Mouse (Mus musculus) right cerebral cortex, postnatal 10 days (tissue): ENCODE measurements around the gene Ferd3l.

Source experiments
- DNase-seq, 2 experiments: peaks; one replicate each; pipeline ENCODE4 v3.0.0; 2021; ENCODE audit warnings: low spot score in 2 of 2

Gene Ferd3l

DNA sequence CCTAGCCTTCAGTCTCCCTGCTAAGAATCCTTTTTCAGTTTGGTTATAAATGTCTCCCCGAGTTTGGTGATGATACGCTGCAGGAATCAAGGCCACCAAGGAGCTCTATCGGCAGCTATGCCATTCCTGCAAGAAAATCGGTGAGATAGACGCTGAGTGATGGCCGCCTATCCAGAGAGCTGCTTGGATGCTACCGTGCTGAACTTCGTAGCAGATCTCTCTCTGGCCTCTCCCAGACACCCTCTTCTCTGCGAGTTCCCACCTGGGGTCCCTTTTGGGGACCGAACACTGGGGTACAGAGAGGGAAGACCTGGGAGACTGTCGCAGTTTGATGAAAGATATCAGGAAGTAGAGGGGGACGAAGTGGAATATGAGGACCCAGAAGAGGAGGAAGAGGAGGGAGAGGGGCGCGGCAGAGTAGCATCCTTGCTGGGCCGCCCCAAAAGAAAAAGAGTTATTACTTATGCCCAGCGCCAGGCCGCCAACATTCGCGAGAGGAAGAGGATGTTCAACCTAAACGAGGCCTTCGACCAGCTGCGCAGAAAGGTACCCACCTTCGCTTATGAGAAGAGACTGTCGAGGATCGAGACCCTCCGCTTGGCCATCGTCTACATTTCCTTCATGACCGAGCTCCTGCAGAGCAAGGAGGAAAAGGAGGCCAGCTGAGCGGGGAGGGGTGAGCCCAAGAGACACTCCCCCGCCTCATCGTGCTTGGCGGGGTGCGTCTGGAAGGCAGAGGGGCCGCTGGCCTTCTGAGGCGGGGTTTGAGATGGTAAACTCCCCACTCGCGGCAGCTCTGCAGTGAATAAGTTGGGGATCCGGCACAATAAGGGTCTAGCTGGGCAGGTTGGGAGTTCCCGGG lies at the start of gene Ferd3l:
Gene Ferd3l (plus strand): TSS at position 95 of the 862 bp plus-strand sequence.
- no peak for DNase-seq

DNA sequence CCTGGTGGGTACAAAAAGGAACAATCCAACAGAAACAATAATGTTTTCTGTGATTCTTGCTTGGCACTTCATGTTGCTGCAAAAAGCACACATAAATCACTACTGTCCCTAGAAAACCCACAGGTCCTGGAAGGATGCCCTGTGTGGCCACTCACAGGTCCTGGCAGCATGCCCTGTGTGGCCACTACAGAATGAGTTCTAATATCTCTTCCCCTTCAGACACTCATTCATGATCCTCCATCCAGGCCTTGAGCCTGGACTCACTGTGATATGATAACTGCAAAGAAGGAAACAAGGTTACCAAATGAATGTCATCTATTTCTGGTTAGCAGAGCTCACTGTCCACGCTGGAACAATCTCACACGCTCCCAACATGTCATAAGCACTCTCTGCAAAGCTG lies 34.3 kb upstream of the Ferd3l start:
- DNase-seq, result peak in 1 of 2 experiments; percentile 18

DNA sequence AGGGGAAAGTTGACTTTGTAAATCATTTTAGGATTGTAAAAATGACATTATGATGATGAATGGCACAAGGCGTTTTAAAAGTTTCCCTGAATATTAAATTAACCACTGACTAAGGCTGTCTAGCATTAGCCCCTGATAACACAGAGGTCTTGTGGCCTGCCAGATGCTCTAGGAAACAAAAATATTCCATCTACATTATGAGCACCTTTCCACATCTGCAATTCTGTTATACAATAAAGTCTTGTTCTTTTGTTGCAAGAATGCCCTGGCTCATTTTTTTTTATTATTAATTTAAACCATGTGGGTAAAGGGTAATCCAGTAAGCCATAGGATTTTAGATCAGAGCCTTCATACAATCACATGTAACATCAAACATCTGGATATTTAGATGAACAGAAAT lies 33.6 kb upstream of the Ferd3l start:
- no peak for DNase-seq

DNA sequence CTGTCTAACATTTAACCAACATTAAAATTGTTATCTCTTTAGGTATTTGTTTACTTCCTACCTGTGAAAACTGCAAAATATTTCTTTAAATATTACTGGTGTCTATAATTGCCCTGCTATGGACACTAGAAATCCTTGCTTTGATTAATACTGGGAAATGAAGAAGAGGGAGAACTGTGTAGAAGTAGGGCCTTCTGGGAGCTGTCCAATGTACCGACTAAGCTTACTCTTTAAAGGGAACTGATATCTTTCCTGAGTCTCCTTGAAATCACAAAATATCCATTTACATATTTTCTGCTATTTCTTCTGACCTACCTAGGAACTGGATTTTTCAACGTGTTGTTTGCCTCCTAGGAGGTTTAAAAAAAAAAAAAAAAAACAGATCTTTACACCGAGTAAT lies 1.5 kb upstream of the Ferd3l start:
- no peak for DNase-seq

DNA sequence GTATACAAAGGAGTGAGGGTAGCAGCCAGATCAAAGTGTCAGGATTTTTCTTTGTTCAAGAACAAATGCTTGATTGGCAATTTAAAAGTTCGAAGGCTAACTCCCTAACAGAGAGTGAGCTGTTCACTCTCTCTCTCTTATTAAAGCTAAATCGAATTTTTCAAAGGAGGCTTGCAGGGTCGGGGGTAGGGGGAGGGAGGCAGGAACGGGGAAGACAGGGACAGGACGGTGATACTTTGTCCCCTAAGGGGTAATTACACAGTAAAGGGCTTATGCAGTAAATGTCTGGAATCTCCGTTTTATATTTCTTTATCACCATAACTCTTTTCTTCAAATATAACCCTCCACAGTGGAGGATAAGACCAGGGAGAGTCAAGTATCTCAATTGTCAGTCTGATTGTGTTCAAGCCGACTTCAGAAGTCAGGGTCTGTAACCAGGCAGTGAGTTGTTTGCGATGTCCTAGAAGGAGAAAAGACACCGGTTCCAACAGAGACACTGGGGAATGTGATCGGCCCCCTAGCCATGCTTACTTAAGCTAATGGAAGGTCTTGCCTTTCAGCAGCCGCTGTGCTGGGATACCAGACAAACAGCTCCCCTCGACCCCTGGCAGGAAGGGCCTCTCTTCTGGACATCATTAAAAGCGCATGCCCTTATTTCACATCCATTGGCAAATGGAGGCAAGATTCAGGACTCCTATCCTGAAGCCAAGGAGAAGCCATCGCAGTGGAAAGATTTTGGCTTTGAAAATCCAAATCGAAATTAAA lies 709 bp upstream of the Ferd3l start:
- DNase-seq, result no peak

DNA sequence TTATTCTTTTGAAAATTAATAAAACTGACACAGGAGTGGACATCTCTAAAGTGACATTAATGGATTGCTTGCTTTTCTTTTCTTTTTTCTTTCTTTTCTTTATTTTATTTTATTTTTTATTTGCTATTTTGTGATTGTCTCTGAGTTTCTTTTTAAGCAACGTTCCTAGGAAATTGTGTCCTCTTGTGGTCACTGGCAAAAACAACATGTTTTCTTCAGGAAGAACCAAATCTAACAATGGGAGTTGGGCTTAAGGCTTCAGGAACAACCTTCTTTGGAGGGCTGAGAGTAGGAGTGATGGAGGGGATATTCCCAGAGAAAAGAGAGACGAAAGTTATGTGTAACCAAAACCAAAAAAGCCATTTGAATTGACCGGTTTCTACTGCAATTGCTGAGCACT lies 24.6 kb downstream of the Ferd3l start:
- DNase-seq, result no peak

DNA sequence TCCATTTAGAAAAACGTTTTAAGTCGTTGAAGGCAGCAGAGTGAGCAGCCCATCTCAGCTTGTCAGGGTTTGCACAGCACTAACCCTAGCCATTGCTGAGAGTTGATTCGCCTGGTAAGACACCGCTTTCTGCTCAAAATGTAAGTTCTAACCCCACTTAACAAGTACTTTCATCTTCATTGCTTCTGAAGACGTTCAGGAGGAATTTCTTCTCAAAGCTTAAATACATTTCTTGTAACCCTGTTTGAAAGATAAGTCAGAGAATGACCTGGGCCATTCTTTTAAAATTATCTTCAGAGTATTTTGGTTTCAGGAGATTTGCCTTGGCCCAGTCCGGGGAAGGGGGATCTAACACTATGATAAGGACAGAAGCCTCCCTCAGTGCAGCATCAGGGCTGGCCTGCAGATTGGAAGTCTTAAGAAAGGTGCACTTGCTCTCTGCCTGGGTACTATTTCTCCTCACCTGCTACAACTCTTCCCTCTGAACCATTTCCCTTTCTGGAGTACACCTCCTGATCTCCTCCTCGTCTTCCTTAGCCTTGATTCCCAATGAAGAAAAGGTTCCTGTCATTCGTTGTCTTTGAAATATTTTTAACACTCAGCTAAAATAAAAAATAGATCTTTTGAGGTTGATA lies 26.8 kb downstream of the Ferd3l start:
- no peak for DNase-seq

DNA sequence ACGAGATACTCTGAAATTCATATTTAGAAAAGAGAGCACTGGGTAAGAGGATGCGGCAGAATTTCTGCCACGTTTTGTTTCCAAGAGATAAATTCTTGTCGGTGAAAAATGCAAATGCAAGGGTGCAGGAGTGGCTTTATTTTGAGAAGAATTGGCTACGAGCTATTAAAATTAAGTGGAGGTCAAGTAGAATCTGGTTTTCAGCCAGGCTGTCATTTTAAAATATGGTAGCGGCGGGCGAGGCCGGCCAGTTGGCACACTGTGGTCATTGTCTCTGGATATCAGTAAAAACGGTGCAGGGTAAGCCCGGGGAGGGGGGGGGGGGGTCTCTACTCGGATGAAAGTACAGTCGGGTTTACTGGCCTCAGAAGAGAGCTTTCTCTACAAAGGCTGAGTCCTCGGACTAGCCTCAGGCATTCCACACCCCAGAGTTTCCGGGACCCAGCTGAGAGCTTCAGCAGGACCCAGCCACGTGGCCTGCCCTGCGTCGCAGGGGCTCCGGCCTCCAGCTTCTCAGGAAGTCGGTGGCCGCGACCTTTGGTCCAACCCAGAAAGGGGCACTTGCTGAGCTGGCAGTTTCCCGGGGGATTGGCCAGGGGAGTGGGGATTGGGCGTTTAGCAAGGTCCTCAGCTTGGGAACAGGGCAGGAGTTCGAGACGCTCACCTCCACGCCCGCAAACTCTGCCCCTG lies 27.5 kb downstream of the Ferd3l start:
- no peak for DNase-seq

DNA sequence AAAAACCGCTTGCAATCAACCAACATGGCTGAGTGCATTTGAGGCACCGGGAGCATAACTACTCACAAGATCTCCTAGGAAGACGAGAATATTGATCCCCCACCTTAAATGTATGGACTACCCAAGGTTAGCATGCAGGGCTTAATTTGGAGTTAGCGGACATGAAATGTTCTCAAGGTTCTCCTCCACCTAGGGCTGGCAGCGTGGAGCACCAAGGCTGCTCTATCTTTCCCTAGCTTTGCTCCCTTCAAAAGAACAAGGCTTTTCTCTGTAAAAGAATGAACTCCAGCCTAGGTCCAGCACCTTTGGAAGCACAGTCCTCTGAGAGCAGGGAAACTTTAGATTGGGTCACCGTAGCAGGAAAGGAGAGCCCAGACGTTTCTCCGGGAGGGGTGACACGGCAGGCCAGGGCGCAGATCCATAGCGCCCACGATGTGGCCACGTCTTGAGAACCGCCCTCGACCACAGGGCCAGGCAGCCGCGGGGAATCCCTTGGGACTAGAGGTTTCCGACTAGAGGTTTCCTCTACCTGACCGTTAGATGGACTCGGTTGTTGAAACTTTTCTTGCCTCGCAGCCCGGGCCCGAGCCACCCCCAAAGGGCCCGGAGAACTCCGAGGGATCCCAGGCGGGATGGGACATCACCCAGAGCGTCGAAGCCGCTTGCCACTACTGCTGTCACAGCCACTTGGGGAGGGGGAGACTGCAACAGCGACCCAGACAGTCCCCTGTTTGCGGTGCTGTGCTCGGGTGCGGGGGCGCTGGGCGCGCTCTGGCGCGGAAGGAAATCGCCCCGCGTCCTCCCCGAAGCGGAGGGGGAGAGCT lies 28.6 kb downstream of the Ferd3l start:
- no peak for DNase-seq

DNA sequence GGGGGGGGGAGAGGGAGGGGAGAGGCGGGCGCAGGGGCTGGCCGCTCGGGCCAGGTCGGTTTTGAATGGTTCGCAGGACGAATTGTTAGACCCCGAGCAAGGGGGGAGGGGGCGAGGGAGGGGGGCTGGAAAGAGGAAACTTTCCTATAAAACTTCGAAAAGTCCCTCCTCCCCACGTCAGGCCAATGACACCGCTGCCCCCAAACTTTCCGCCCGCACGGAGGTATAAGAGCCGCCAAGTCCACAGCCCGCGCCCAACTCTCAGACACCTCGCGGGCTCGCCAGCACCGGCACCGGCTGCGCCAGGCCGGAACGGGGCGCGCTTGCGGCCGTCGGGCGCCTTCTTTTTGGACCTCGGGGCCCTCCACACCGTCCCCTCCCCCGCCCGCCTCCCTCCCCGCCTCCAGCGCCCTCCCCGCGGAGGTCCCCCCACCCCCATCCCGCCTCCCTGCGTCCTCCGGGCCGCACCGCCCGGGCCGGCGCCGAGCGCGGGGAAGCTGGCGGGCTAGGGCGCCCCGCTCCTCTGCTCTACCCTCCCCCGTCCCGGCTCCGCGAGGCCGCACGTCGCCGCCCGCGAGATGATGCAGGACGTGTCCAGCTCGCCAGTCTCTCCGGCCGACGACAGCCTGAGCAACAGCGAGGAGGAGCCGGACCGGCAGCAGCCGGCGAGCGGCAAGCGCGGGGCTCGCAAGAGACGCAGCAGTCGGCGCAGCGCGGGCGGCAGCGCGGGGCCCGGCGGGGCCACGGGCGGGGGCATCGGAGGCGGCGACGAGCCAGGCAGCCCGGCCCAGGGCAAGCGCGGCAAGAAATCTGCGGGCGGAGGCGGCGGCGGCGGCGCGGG lies 29.4 kb downstream of the Ferd3l start, which contains the start of gene Twist1:
Gene Twist1 (plus strand): TSS at position 272 of the 841 bp plus-strand sequence.
- DNase-seq, result no peak

DNA sequence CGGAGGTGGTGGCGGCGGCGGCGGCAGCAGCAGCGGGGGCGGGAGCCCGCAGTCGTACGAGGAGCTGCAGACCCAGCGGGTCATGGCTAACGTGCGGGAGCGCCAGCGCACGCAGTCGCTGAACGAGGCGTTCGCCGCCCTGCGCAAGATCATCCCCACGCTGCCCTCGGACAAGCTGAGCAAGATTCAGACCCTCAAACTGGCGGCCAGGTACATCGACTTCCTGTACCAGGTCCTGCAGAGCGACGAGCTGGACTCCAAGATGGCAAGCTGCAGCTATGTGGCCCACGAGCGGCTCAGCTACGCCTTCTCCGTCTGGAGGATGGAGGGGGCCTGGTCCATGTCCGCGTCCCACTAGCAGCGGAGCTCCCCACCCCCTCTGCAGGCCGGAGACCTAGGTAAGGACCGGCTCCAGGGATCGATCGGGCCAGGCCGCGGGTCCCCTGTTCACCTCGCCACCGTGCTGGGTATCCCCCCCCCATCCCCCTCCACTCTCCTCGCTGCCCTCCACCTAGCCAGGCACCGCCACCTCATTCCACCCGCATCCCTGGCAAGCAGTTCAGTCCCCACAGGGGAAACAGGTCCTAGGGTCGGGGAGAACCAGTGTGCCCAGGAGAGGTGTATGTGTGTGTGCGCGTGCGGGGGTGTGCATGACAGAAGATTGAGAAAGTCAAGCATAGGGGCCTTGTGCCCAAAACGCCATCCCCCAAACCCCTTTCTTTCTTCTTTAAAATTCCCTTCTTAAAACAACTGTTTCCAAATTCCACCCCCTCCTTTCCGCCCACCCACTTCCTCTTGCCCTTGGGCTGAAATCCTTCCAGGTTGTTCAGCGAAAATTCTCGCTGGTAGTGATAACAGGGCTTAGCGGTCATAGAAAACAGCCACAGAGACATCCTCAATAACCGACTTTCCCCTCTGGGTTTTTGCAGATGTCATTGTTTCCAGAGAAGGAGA lies 30.3 kb downstream of the Ferd3l start:
- DNase-seq, result no peak

DNA sequence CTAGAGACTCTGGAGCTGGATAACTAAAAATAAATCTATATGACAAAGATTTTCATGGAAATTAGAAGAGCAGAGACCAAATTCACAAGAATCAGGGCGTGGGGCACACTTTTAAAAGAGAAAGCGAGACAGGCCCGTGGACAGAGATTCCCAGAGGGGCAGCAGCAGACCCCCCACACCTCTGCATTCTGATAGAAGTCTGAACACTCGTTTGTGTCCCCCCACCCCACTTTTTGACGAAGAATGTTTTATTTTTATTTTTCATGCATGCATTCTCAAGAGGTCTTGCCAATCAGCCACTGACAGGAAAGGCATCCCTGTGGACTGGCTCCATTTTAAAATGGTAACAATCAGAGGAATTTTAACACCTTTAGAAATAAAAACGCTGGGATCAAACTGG lies 31.0 kb downstream of the Ferd3l start:
- no peak for DNase-seq

DNA sequence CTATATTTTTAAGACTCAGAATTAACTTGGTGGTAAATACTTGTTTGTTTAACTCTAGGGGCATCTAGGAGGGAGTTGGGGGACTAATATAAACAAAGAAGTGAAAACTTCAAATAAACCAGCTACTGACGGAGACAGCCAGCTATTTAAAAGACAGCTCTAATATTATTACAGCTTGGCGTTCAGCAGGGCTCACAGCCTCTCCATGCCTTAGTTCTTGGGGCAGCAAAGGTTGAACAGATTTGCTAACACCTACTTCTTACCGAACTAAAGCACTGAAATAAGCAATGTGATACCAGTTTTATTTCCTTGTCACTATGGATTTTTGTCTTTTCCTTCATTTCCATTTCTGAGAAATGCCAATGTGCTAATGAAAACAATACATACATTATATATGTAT lies 31.6 kb downstream of the Ferd3l start:
- no peak for DNase-seq

DNA sequence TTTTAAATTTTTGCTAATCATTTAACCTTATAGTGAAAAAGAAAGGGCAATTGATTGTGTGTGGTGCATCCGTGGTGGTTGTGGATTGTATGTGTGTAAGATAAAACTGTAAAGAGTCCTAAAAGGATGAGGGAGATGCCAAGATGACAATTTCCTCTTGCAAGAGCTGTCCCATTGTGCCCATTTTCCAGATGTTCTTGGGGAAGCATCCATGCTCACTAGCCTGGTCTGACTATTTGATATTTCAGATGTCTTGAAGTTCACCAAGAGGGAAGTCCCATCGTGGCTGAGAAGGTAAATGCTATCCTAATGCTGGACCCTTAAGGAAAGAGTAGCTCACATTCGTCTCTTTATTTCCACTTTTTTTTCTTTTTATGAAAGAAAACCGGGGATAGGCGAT lies 32.8 kb downstream of the Ferd3l start:
- no peak for DNase-seq

DNA sequence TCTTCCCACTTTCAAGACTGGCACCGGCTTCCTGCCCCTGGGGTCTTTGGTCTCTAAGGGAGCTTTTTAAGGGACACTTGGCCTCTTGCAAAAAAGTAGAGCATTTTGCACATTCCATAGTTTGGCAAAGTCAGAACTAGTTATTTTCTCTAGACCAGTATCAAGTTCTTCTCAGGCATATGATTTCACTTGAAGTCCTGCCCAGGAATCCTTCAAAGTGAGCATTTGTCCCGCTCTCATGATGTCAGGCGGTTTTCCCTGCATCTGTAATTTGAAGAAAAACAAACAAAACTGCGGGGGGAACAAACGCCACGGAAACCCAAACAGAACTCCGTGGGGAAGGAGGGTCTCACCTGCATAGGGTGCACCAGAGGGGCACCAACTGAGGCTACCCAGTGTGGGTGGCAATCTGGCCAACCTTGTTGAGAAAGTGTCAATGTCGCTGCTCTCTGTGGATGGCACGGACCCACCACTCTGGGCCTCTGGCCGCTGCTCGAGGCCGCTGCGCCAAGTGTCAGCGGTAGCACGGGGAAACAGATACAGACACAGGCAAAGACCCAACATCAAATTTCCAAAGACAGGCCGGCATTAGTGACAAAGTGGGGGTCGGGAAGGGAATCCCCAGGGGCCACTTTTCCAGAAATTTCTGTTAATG lies 34.0 kb downstream of the Ferd3l start:
- DNase-seq, result no peak

DNA sequence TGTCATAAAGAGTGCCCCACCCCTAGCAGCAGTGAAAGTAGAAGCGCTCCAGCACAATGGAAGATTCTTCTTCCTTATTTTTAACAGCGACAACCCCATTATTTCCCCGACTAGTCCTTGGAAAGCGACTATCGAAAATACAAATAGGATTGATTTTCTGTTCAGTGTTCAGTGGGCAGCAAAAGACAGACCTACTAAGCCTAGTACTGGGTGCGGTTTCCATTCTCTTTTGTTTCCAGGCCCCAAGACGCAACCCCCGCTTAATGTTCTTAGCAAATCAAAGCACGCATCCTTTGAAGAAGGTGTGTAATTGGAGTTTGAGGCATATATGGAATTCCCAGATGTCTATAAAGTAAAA lies 34.5 kb downstream of the Ferd3l start:
- no peak for DNase-seq

DNA sequence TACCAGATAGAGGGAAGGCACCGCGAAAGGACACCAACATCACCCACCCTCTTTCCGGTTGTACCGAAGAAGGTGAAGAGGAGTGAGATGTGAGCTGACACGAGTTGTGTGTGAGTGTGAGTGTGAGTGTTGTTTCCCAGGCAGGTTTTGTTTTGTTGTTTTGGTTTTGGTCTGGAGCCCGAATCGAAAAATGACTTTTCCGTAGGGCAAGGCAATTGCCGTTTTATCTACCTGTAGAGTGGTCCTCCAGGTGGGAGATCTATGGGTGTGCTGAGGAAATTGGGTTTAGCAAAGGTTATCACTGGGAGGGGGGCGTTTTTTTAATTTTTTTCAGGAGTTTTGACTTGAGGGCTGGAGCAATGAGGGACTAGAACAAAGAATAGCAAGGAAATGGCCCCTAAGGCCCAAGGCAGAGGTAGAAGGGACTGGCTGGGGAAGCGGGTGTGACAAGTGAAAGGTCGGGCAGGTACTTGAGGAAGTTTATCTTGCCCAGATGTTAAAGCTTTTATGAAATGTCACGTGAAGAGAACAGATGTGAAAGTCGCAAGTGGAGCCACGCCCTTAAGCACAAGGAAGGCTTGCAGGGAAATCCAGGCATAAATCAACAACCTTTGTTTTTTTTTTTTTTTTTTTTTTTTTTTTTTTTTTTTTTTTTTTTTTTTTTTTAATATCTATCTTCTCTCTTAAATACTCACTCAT lies 35.6 kb downstream of the Ferd3l start:
- DNase-seq, result no peak

DNA sequence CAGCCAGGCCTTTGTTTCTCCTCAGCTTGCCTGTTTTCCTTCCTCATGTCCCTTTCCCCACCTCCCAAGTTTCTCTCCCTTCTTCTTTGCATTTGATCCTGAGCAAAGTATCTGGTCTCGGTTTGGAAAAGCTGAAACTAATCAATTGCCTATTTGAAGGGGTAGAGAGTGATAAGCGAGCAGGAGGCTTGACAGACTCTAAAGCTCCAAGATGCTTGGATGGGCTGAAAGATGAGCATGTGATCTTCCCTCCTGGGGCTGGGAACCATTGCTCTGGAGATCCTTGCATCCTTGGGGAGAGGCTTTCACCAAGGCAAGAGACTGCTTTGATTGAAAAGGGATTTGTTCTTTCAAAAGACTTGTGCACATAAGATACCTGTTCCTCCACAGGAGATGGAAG lies 36.2 kb downstream of the Ferd3l start:
- DNase-seq, result no peak
